Mouse (Mus musculus): ENCODE data around the gene Thbs2. TPM values are rescaled to one million over a fixed set of nuclear protein-coding genes. Genes with fewer than 3 reads are reported as not detected.
A peak's percentile ranks its signal among the peaks of the same experiment; 100 is the strongest.

The Thbs2 gene
- polyA plus RNA-seq (2015; fragmentation: Nextera tagmentation; extraction: Ambion mirVana), result 18.6 and 21.4 TPM in 2 replicates

DNA sequence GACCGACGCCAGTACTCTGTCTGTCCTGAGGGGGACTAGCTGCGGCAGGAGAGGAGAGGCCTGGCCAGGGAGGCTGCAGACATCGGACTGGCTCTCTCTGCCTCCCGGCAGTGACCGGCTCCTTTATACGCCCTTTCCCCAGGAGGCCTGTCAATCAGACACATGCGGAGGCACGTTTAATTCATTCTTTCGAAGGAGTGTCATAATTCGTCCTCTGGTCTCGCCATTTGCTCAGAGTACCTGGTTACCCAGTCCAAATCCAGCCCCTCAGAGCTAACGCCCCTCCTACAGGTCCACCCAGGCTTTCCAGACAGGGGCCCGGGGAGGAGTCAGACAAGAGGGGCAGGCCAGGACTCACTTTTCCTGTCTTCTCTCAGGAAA is at the start of gene Thbs2:
Gene Thbs2 (minus strand): TSS at position 242 of the 381 bp plus-strand sequence.
- Histone ChIP-seq H3K36me3 (ENCODE audit: control insufficient read depth, insufficient read depth, low read length) (no peaks in the 10 kb centered on the region), H3K27me3 (ENCODE audit: control insufficient read depth, insufficient read depth, low read length) (no peaks in the 10 kb centered on the region), H3K9ac (ENCODE audit: low read length) (peak within 1 kb of the TSS; percentile 59), H3K27ac (replicated peaks) (peak within 1 kb of the TSS; percentile 80), H3K9me3 (ENCODE audit: control insufficient read depth, low read length) (no peaks in the 10 kb centered on the region), H3K4me2 (replicated peaks; ENCODE audit: low read depth) (peak within 1 kb of the TSS; percentile 53), H3K4me3 (ENCODE audit: low read depth, low read length) (peak within 1 kb of the TSS; percentile 41), H3K4me1 (replicated peaks; ENCODE audit: control insufficient read depth, insufficient read depth) (no peaks in the 10 kb centered on the region)
- DNase-seq (ENCODE audit: low spot score) (peak; percentile 45), ATAC-seq (ENCODE audit: low FRiP score, low TSS enrichment) (peak; percentile 75; the same call in 1 of the 2 replicates)
- TF ChIP-seq EP300 (optimal IDR thresholded peaks at IDR 0.05), result no peak
- peak; percentile 24; the same call in 1 of the 2 replicates for TF ChIP-seq CTCF (IDR thresholded peaks at IDR 0.05; ENCODE audit: low read depth)
- 5% methylated on average over 14 of the region's 14 CpGs for WGBS

GRCm38 (mm10) chr17:14735493-14736004 is 41.5 kb upstream of the Thbs2 start:
- Histone ChIP-seq H3K36me3 (ENCODE audit: control insufficient read depth, insufficient read depth, low read length) (no peaks in the 10 kb centered on the region), H3K9ac (ENCODE audit: low read length) (no peak overlapping the region), H3K4me1 (replicated peaks; ENCODE audit: control insufficient read depth, insufficient read depth) (no peaks in the 10 kb centered on the region), H3K27ac (replicated peaks) (no peak overlapping the region), H3K4me3 (ENCODE audit: low read depth, low read length) (no peak overlapping the region), H3K4me2 (replicated peaks; ENCODE audit: low read depth) (no peak overlapping the region), H3K27me3 (ENCODE audit: control insufficient read depth, insufficient read depth, low read length) (no peaks in the 10 kb centered on the region), H3K9me3 (ENCODE audit: control insufficient read depth, low read length) (no peaks in the 10 kb centered on the region)
- TF ChIP-seq CTCF (IDR thresholded peaks at IDR 0.05; ENCODE audit: low read depth) (no peak), EP300 (optimal IDR thresholded peaks at IDR 0.05) (no peak)
- WGBS, result 51% methylated on average over 6 of the region's 6 CpGs
- DNase-seq (ENCODE audit: low spot score) (no peak), ATAC-seq (ENCODE audit: low FRiP score, low TSS enrichment) (no peak)

GRCm38 (mm10) chr17:14734380-14734779 is 40.3 kb upstream of the Thbs2 start:
- no peaks in the 10 kb centered on the region for H3K4me1 ChIP-seq (replicated peaks; ENCODE audit: control insufficient read depth, insufficient read depth)
- H3K27ac ChIP-seq (replicated peaks), result no peak overlapping the region
- no peaks in the 10 kb centered on the region for H3K36me3 ChIP-seq (ENCODE audit: control insufficient read depth, insufficient read depth, low read length)
- 60% methylated on average over 4 of the region's 4 CpGs for WGBS
- H3K9ac ChIP-seq (ENCODE audit: low read length), result no peak overlapping the region
- no peak overlapping the region for H3K4me3 ChIP-seq (ENCODE audit: low read depth, low read length)
- no peaks in the 10 kb centered on the region for H3K27me3 ChIP-seq (ENCODE audit: control insufficient read depth, insufficient read depth, low read length)
- DNase-seq (ENCODE audit: low spot score) (no peak), ATAC-seq (ENCODE audit: low FRiP score, low TSS enrichment) (no peak)
- TF ChIP-seq EP300 (optimal IDR thresholded peaks at IDR 0.05), result no peak
- no peak for TF ChIP-seq CTCF (IDR thresholded peaks at IDR 0.05; ENCODE audit: low read depth)
- no peaks in the 10 kb centered on the region for H3K9me3 ChIP-seq (ENCODE audit: control insufficient read depth, low read length)
- H3K4me2 ChIP-seq (replicated peaks; ENCODE audit: low read depth), result no peak overlapping the region

DNA sequence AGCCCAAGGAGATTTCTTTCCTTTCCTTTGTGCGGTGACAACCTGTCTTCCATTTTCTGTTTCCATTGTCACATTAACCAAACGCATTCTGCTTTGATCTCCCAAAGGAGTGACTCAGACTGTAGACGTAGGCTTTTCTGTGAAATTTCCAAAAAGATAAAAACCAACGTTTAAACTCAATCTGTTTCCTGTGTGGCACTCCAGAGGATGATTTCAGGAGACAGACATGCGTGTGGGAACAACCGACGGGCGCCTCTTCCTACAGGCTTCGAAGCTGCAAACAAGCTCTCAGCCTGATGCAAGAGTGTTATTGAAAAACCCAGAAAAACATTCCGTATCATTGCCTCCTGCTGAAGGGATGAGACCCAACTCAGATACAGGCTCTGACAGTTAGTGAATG is 39.9 kb upstream of the Thbs2 start:
- Histone ChIP-seq H3K36me3 (ENCODE audit: control insufficient read depth, insufficient read depth, low read length) (no peaks in the 10 kb centered on the region), H3K9me3 (ENCODE audit: control insufficient read depth, low read length) (no peaks in the 10 kb centered on the region), H3K4me1 (replicated peaks; ENCODE audit: control insufficient read depth, insufficient read depth) (no peaks in the 10 kb centered on the region), H3K4me2 (replicated peaks; ENCODE audit: low read depth) (no peak overlapping the region), H3K27me3 (ENCODE audit: control insufficient read depth, insufficient read depth, low read length) (no peaks in the 10 kb centered on the region), H3K4me3 (ENCODE audit: low read depth, low read length) (no peak overlapping the region), H3K9ac (ENCODE audit: low read length) (no peak overlapping the region), H3K27ac (replicated peaks) (no peak overlapping the region)
- ATAC-seq (ENCODE audit: low FRiP score, low TSS enrichment) (no peak), DNase-seq (ENCODE audit: low spot score) (no peak)
- 59% methylated on average over 10 of the region's 10 CpGs for WGBS
- TF ChIP-seq EP300 (optimal IDR thresholded peaks at IDR 0.05) (no peak), CTCF (IDR thresholded peaks at IDR 0.05; ENCODE audit: low read depth) (no peak)

GRCm38 (mm10) chr17:14733027-14733426 is 39.0 kb upstream of the Thbs2 start:
- no peak overlapping the region for H3K27ac ChIP-seq (replicated peaks)
- no peak overlapping the region for H3K4me3 ChIP-seq (ENCODE audit: low read depth, low read length)
- no peaks in the 10 kb centered on the region for H3K9me3 ChIP-seq (ENCODE audit: control insufficient read depth, low read length)
- no peak for ATAC-seq (ENCODE audit: low FRiP score, low TSS enrichment)
- no peak overlapping the region for H3K9ac ChIP-seq (ENCODE audit: low read length)
- no peak overlapping the region for H3K4me2 ChIP-seq (replicated peaks; ENCODE audit: low read depth)
- H3K27me3 ChIP-seq (ENCODE audit: control insufficient read depth, insufficient read depth, low read length), result no peaks in the 10 kb centered on the region
- no peak for DNase-seq (ENCODE audit: low spot score)
- no peaks in the 10 kb centered on the region for H3K36me3 ChIP-seq (ENCODE audit: control insufficient read depth, insufficient read depth, low read length)
- 80% methylated on average over 1 of the region's 1 CpGs for WGBS
- TF ChIP-seq CTCF (IDR thresholded peaks at IDR 0.05; ENCODE audit: low read depth) (no peak), EP300 (optimal IDR thresholded peaks at IDR 0.05) (no peak)
- H3K4me1 ChIP-seq (replicated peaks; ENCODE audit: control insufficient read depth, insufficient read depth), result no peaks in the 10 kb centered on the region

GRCm38 (mm10) chr17:14730629-14731028 is 36.6 kb upstream of the Thbs2 start:
- ATAC-seq (ENCODE audit: low FRiP score, low TSS enrichment) (no peak), DNase-seq (ENCODE audit: low spot score) (no peak)
- Histone ChIP-seq H3K27ac (replicated peaks) (no peak overlapping the region), H3K9ac (ENCODE audit: low read length) (no peak overlapping the region), H3K4me1 (replicated peaks; ENCODE audit: control insufficient read depth, insufficient read depth) (no peaks in the 10 kb centered on the region), H3K4me3 (ENCODE audit: low read depth, low read length) (no peak overlapping the region), H3K4me2 (replicated peaks; ENCODE audit: low read depth) (no peak overlapping the region), H3K36me3 (ENCODE audit: control insufficient read depth, insufficient read depth, low read length) (no peaks in the 10 kb centered on the region), H3K27me3 (ENCODE audit: control insufficient read depth, insufficient read depth, low read length) (no peaks in the 10 kb centered on the region), H3K9me3 (ENCODE audit: control insufficient read depth, low read length) (no peaks in the 10 kb centered on the region)
- TF ChIP-seq CTCF (IDR thresholded peaks at IDR 0.05; ENCODE audit: low read depth) (no peak), EP300 (optimal IDR thresholded peaks at IDR 0.05) (no peak)
- WGBS, result 57% methylated on average over 5 of the region's 5 CpGs

All from stomach, postnatal 0 days (tissue).